Mouse (Mus musculus): ENCODE results near the gene Men1. TPM values are rescaled to one million over a fixed set of nuclear protein-coding genes. Genes with fewer than 3 reads are reported as not detected.

Gene Men1
- polyA plus RNA-seq, 1 experiment from 2014 or later, result 81.7 TPM

DNA sequence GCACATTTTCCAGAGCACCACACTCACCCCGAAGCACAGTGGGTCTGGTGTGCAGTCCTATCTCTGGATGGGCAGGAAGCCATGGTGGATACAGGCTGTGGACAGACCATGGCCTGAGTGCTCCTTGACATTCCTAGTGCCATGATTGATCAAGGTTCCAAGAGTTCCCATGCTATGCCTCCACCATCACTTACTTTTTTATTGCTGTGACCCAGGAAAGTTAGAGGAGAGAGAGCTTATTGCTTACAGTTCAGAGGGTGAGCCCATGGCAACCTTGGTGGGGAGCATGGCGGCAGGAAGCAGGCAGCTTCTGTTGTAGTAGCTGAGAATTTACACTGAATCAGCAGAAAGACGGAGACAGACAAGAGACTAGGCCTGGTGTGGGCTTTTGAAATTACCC, 26.5 kb downstream of the Men1 start:
- H3K9me3 ChIP-seq, result no peaks in the 10 kb centered on the region
- WGBS, result 92% methylated on average over 3 of the region's 3 CpGs

GRCm38 (mm10) chr19:6363091-6363410, 28.3 kb downstream of the Men1 start:
- no peaks in the 10 kb centered on the region for H3K9me3 ChIP-seq
- peaks cover 13% of the 10 kb centered on the region for H3K4me1 ChIP-seq
- peaks cover 39% of the 10 kb centered on the region for H3K36me3 ChIP-seq
- peak overlapping the region; percentile 100 for H3K4me3 ChIP-seq
- H3K27me3 ChIP-seq, result no peaks in the 10 kb centered on the region
- no peak for ATAC-seq (ENCODE audit: insufficient number of reproducible peaks, low FRiP score, low TSS enrichment, low read depth)
- peak overlapping the region; percentile 76 for H3K27ac ChIP-seq
- peak overlapping the region; percentile 52 for H3K4me2 ChIP-seq
- peak overlapping the region; percentile 40; the same call in 1 of the 2 replicates for H3K9ac ChIP-seq
- under 1% methylated on average over 11 of the region's 11 CpGs for WGBS

More for the DNA sequence above, 26.5 kb downstream of the Men1 start:
- H3K4me2 ChIP-seq, result no peak overlapping the region
- no peak for ATAC-seq (ENCODE audit: insufficient number of reproducible peaks, low FRiP score, low TSS enrichment, low read depth)
- peaks cover 10% of the 10 kb centered on the region for H3K4me1 ChIP-seq
- H3K4me3 ChIP-seq, result no peak overlapping the region
- H3K9ac ChIP-seq, result no peak overlapping the region
- H3K36me3 ChIP-seq, result peaks cover 23% of the 10 kb centered on the region
- H3K27ac ChIP-seq, result no peak overlapping the region
- no peaks in the 10 kb centered on the region for H3K27me3 ChIP-seq

GRCm38 (mm10) chr19:6363411-6364240, 28.8 kb downstream of the Men1 start, which contains the start of gene Sf1:
Gene Sf1 (plus strand): TSS chr19:6363690.
- H3K27me3 ChIP-seq, result no peaks in the 10 kb centered on the region
- peak; percentile 98 for ATAC-seq (ENCODE audit: insufficient number of reproducible peaks, low FRiP score, low TSS enrichment, low read depth)
- H3K4me2 ChIP-seq, result peak within 1 kb of the TSS; percentile 72
- peaks cover 43% of the 10 kb centered on the region for H3K36me3 ChIP-seq
- H3K9ac ChIP-seq, result peak within 1 kb of the TSS; percentile 99
- peak within 1 kb of the TSS; percentile 98 for H3K27ac ChIP-seq
- H3K9me3 ChIP-seq, result no peaks in the 10 kb centered on the region
- WGBS, result under 1% methylated on average over 71 of the region's 85 CpGs
- H3K4me3 ChIP-seq, result peak within 1 kb of the TSS; percentile 100
- peaks cover 13% of the 10 kb centered on the region for H3K4me1 ChIP-seq

GRCm38 (mm10) chr19:6364317-6364725, 29.5 kb downstream of the Men1 start:
- peak overlapping the region; percentile 72 for H3K4me2 ChIP-seq
- H3K9me3 ChIP-seq, result no peaks in the 10 kb centered on the region
- peak overlapping the region; percentile 100 for H3K4me3 ChIP-seq
- H3K27me3 ChIP-seq, result no peaks in the 10 kb centered on the region
- peak overlapping the region; percentile 99 for H3K9ac ChIP-seq
- under 1% methylated on average over 54 of the region's 55 CpGs for WGBS
- H3K27ac ChIP-seq, result peak overlapping the region; percentile 98
- H3K4me1 ChIP-seq, result peaks cover 13% of the 10 kb centered on the region
- peaks cover 46% of the 10 kb centered on the region for H3K36me3 ChIP-seq
- ATAC-seq (ENCODE audit: insufficient number of reproducible peaks, low FRiP score, low TSS enrichment, low read depth), result no peak

- Histone ChIP-seq H3K27ac (peak overlapping the region; percentile 98; the same call in 1 of the 2 replicates), H3K36me3 (peaks cover 50% of the 10 kb centered on the region), H3K27me3 (no peaks in the 10 kb centered on the region), H3K9ac (peak overlapping the region; percentile 99), H3K4me3 (peak overlapping the region; percentile 100), H3K4me2 (peak overlapping the region; percentile 72), H3K4me1 (peaks cover 13% of the 10 kb centered on the region), H3K9me3 (no peaks in the 10 kb centered on the region)
- 1% methylated on average over 2 of the region's 2 CpGs for WGBS
- no peak for ATAC-seq (ENCODE audit: insufficient number of reproducible peaks, low FRiP score, low TSS enrichment, low read depth)
Measured at GRCm38 (mm10) chr19:6364842-6365241, 30.1 kb downstream of the Men1 start.

- Histone ChIP-seq H3K9me3 (no peaks in the 10 kb centered on the region), H3K27ac (no peak overlapping the region), H3K36me3 (peaks cover 93% of the 10 kb centered on the region), H3K27me3 (no peaks in the 10 kb centered on the region), H3K4me1 (peaks cover 9% of the 10 kb centered on the region), H3K9ac (no peak overlapping the region), H3K4me3 (no peak overlapping the region), H3K4me2 (no peak overlapping the region)
- 89% methylated on average over 2 of the region's 2 CpGs for WGBS
- ATAC-seq (ENCODE audit: insufficient number of reproducible peaks, low FRiP score, low TSS enrichment, low read depth), result no peak
Measured at GRCm38 (mm10) chr19:6370175-6370574, 35.4 kb downstream of the Men1 start.

DNA sequence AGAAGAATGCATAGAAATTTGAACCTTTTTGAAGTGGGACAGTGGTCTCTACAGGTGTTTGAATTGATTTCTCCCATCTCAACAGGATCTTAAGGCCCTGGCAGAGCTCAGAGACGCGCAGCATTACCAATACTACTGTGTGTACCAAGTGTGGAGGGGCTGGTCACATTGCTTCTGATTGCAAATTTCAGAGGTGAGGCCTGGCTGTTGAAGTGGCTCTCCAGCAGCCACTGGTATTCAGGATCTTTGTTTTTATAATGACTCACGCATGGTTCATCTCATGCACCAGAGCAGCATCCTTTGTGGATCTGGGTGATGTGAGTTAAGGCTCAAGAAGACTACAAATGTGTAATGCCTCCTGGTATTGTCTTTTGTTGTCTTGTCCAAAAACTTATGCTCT, 37.7 kb downstream of the Men1 start:
- 92% methylated on average over 3 of the region's 3 CpGs for WGBS
- Histone ChIP-seq H3K4me1 (no peaks in the 10 kb centered on the region), H3K9ac (no peak overlapping the region), H3K27me3 (no peaks in the 10 kb centered on the region), H3K27ac (no peak overlapping the region), H3K4me2 (no peak overlapping the region), H3K36me3 (peaks cover 95% of the 10 kb centered on the region), H3K4me3 (no peak overlapping the region), H3K9me3 (no peaks in the 10 kb centered on the region)
- no peak for ATAC-seq (ENCODE audit: insufficient number of reproducible peaks, low FRiP score, low TSS enrichment, low read depth)

DNA sequence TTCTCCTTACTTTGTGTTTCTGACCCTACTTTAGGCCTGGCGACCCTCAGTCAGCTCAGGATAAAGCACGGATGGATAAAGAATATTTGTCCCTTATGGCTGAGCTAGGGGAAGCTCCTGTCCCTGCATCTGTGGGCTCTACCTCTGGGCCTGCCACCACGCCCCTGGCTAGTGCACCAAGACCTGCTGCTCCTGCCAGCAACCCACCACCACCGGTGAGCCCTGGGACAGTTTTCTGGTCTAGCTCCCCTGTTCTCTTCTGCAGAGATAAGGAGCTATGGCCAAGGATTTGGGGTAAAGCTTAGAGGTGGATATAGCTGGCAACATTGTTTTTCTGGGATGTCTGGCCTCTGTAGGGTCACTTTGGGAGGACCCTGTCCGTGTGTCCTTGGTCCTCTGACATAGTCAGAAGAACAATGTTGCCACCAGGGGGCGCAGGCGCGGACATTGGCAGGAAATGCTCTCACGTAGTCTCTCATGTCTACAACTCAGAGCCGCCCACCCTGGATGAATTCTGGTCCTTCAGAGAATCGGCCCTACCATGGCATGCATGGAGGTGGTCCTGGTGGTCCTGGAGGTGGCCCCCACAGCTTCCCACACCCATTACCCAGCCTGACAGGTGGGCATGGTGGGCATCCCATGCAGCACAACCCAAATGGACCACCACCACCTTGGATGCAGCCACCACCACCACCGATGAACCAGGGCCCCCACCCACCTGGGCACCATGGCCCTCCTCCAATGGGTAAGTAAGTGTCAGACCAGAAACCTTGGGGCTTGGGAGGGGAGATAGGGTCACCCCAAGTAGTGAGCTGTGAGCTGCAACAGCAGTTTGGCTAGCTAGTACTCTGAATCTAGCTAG, 39.0 kb downstream of the Men1 start:
- H3K9me3 ChIP-seq, result no peaks in the 10 kb centered on the region
- peaks cover 96% of the 10 kb centered on the region for H3K36me3 ChIP-seq
- 0 out of 2 replicates have a peak overlapping the region, but pooled peaks have one; percentile 0 for H3K9ac ChIP-seq
- no peak overlapping the region for H3K4me3 ChIP-seq
- H3K4me2 ChIP-seq, result no peak overlapping the region
- 66% methylated on average over 12 of the region's 12 CpGs for WGBS
- ATAC-seq (ENCODE audit: insufficient number of reproducible peaks, low FRiP score, low TSS enrichment, low read depth), result peak; percentile 32; the same call in 1 of the 2 replicates
- no peak overlapping the region for H3K27ac ChIP-seq
- H3K27me3 ChIP-seq, result no peaks in the 10 kb centered on the region
- H3K4me1 ChIP-seq, result no peaks in the 10 kb centered on the region

- Histone ChIP-seq H3K4me2 (no peak overlapping the region), H3K4me3 (no peak overlapping the region), H3K9me3 (no peaks in the 10 kb centered on the region), H3K27me3 (no peaks in the 10 kb centered on the region), H3K36me3 (peaks cover 95% of the 10 kb centered on the region), H3K9ac (no peak overlapping the region), H3K4me1 (no peaks in the 10 kb centered on the region), H3K27ac (no peak overlapping the region)
- ATAC-seq (ENCODE audit: insufficient number of reproducible peaks, low FRiP score, low TSS enrichment, low read depth), result no peak
- 95% methylated on average over 10 of the region's 10 CpGs for WGBS
Measured at GRCm38 (mm10) chr19:6374571-6374970, 39.8 kb downstream of the Men1 start.

GRCm38 (mm10) chr19:6375423-6376254, 40.9 kb downstream of the Men1 start:
- WGBS, result 91% methylated on average over 41 of the region's 42 CpGs
- no peak overlapping the region for H3K4me2 ChIP-seq
- H3K27ac ChIP-seq, result no peak overlapping the region
- no peaks in the 10 kb centered on the region for H3K9me3 ChIP-seq
- peaks cover 91% of the 10 kb centered on the region for H3K36me3 ChIP-seq
- no peak overlapping the region for H3K9ac ChIP-seq
- ATAC-seq (ENCODE audit: insufficient number of reproducible peaks, low FRiP score, low TSS enrichment, low read depth), result no peak
- no peak overlapping the region for H3K4me3 ChIP-seq
- no peaks in the 10 kb centered on the region for H3K27me3 ChIP-seq
- H3K4me1 ChIP-seq, result no peaks in the 10 kb centered on the region

GRCm38 (mm10) chr19:6376255-6376564, 41.4 kb downstream of the Men1 start:
- Histone ChIP-seq H3K4me3 (no peak overlapping the region), H3K36me3 (peaks cover 86% of the 10 kb centered on the region), H3K4me1 (no peaks in the 10 kb centered on the region), H3K9ac (no peak overlapping the region), H3K27ac (no peak overlapping the region), H3K4me2 (no peak overlapping the region), H3K27me3 (no peaks in the 10 kb centered on the region), H3K9me3 (no peaks in the 10 kb centered on the region)
- 79% methylated on average over 14 of the region's 14 CpGs for WGBS
- no peak for ATAC-seq (ENCODE audit: insufficient number of reproducible peaks, low FRiP score, low TSS enrichment, low read depth)
